Mouse (Mus musculus): ENCODE measurements around the gene Acod1.

Gene Acod1

DNA sequence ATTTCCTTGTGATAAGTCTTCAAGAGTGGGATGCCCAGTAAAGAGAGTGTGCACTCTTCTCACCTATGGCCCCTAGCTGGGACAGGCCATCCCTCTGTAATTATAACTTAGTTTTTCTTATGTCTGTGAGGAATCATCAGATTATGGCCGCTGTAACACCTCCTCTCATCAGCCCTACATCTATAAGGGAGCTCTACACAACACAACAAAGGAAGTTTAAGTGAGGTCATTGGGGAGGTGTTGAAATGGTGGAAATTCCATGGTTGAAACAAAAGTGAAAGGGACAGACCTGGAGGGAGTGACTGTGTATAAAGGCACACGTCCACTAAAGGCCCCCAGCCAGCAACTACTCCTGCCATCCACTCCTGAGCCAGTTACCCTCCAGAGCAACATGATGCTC is at the start of gene Acod1:
TSS of gene Acod1 (plus strand) at position 301 of the 400 bp plus-strand sequence.
- DNase-seq (ENCODE audit: low spot score in 2 of 2): no peak

GRCm38 (mm10) chr14:103007737-103008136 is 39.0 kb upstream of the Acod1 start:
- DNase-seq (ENCODE audit: low spot score in 2 of 2): no peak

DNA sequence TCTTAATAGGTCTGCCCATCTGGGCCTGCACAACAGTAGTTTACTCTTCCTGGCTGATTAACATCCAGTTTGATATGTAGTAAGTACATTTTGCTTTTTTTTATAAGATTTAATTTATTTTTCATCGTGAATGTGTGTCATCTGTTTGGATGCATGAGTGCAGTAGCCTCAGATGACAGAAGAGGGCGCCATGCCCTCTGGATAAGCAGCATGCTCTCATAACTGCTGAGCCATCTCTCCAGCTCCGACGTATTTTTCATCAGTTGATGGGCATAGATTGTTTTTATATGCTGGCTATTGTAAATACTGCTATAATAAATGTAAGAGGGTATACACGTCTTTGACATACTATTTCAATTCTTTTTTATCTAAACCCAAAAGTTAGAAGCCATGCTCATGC is 35.0 kb upstream of the Acod1 start:
- DNase-seq (ENCODE audit: low spot score in 2 of 2): no peak

- peak in 1 of 2 experiments; percentile 23 for DNase-seq (ENCODE audit: low spot score in 2 of 2)
Observed at GRCm38 (mm10) chr14:103012563-103013150, 34.1 kb upstream of the Acod1 start.

- DNase-seq (ENCODE audit: low spot score in 2 of 2): no peak
Observed at GRCm38 (mm10) chr14:103017009-103017408, 29.8 kb upstream of the Acod1 start.

GRCm38 (mm10) chr14:103020046-103020445 is 26.7 kb upstream of the Acod1 start:
- DNase-seq (ENCODE audit: low spot score in 2 of 2): no peak

GRCm38 (mm10) chr14:103029203-103029602 is 17.6 kb upstream of the Acod1 start:
- no peak for DNase-seq (ENCODE audit: low spot score in 2 of 2)

DNA sequence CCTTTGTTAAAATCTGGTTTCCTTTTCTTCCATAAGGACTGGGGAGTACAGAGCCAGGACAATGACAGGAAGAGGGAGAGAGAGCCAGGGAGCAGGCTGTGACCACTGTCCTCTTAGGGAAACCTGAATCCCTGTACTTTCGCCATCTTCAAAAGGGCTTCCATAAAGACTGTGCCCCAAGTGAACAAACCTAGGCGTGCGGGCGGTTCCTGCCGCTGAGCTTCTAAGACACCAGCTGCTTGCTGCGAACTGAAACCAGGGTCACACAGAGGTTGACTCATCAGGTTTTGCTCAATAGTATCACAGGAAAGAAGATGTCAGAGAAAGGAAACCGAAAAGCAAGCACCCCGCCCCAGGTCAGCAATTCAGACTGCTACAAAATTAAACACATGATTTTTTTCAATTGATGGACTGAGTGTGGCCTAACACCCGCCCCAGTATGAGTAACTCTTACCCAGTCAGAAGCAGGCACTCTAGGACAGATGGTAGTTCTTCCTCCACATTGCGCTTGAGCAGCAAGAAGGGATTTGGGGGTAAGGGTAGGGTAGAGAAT is 13.4 kb upstream of the Acod1 start:
- DNase-seq (ENCODE audit: low spot score in 2 of 2): no peak

DNA sequence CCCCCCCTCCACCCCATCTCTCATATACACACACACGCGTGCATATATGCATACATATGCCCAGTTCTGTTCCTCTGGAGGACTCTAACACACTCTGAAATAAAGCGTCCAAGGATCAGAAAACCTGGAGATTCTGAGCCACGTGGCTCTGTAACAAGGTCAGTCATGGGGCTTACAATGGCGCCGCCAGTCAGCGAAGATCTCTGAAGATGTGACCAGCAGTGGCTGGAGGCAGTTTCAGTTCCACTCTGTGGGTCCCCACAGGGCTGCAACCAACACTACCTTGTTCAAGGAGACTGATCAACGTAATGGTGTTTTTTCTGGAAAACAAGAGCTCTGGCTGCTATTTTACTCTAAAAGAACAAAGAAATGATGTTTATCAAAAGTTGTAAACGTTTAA is 12.7 kb upstream of the Acod1 start:
- no peak for DNase-seq (ENCODE audit: low spot score in 2 of 2)

DNA sequence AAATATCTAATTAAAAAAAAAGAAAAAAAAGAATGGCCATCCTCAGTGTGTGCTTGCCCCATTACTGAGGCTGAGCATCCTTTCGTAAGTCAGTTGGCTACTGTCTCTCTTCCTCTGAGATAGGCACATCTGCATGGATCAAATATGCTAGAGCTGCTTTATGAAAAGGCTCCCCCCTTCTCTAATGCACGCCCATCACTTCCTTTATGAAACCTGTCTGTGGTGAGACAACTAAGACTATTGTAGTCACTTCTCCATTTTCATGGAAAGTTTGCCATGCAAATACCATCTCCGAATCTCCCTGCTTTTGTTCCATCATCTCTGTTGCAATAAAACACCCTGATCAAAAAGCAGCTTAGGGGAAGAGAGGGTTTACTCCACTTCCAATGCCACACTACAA is 9.8 kb upstream of the Acod1 start:
- no peak for DNase-seq (ENCODE audit: low spot score in 2 of 2)

GRCm38 (mm10) chr14:103048292-103049086 is 1.7 kb downstream of the Acod1 start:
- DNase-seq (ENCODE audit: low spot score in 2 of 2): no peak

DNA sequence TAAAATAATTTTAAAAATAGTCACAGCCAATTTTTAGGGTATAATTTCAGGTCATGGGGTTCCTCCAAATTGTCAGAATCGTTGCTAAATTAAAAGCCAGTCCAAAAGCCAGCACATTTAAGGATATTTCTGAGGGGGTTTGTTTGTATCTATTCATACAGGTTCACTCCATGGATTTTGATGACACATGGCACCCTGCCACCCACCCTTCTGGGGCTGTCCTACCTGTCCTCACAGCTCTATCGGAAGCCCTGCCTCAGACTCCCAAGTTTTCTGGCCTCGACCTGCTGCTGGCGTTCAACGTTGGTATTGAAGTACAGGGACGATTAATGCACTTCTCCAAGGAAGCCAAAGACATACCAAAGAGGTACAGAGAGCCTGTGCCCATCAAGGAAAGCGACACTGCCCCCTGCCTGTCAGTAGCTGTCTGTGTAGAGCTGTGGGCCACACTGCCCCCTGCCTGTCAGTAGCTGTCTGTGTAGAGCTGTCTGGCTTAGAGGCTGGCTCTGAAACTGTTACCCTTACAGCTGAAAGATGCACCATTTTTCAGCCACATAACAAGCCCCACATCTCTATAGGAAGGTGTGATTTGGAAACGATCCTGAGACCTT is 4.5 kb downstream of the Acod1 start:
- peak; percentile 63 to 79 for DNase-seq (ENCODE audit: low spot score in 2 of 2)

GRCm38 (mm10) chr14:103054731-103055130 is 8.0 kb downstream of the Acod1 start:
- no peak for DNase-seq (ENCODE audit: low spot score in 2 of 2)

DNA sequence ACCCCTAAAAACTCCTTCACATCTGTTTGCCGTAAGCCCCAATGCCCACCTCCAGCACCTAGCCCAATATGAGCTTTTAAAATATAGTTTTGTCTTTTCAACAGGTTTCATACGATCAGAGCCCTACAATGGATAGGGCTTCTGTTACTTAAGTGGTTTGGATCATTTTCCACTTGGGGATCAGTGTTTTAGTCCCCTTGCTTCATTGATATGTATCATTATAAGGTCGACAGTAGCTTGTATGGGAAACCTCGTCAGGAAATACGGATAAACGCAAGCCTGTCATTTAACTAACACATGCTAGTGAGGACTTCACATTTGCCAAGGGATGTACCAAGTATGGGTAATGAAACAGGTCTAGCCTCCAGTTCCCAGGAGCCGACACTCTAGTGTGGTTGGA is 9.8 kb downstream of the Acod1 start:
- DNase-seq (ENCODE audit: low spot score in 2 of 2): no peak

- DNase-seq (ENCODE audit: low spot score in 2 of 2): no peak
Observed at GRCm38 (mm10) chr14:103058998-103059397, 12.2 kb downstream of the Acod1 start.

- DNase-seq (ENCODE audit: low spot score in 2 of 2): no peak
Observed at GRCm38 (mm10) chr14:103059495-103059894, 12.7 kb downstream of the Acod1 start.

DNA sequence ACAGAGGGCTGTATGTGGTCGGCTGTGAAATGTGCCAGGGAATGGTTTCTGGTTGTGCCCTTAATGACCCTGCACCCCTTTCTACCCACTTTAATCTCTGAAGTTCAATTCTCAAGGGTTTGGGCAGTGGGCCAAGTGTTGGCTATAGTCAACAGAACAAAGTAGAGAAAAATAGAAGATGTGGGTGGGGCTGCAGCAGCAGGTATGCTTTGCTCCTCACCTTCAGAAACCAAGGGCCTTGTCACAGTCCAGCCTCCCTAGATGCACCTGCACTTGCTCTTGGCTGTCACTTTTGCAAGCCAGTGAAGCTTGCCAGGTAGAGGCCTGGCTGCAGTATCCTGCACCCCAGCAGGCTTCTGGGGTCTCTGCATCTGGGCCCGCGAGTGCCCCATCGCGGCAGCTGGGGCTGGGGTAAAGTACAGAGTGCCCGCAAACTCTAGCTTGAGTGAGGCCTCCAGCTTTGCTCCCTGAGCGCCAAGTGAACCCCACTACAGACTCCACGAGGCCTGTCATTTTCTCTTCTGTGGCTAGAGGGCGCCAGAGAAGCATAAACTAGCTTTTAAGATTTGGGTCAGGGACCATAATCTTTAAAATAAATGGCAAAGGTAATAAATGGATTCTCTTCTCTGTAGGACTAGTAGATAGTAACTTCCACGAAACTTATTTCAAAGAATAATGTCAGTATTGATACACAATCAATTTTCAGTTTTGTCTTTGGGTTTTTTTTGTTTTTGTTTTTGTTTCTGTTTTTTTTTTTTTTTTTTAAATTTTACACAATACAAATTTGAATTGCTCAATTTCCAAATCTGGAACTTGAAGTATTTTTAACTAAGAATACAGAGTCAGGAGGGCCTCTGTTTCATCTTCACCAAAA is 18.8 kb downstream of the Acod1 start:
- DNase-seq (ENCODE audit: low spot score in 2 of 2): peak in 1 of 2 experiments; percentile 75

- DNase-seq (ENCODE audit: low spot score in 2 of 2): no peak
Observed at GRCm38 (mm10) chr14:103069465-103069863, 22.7 kb downstream of the Acod1 start.

DNA sequence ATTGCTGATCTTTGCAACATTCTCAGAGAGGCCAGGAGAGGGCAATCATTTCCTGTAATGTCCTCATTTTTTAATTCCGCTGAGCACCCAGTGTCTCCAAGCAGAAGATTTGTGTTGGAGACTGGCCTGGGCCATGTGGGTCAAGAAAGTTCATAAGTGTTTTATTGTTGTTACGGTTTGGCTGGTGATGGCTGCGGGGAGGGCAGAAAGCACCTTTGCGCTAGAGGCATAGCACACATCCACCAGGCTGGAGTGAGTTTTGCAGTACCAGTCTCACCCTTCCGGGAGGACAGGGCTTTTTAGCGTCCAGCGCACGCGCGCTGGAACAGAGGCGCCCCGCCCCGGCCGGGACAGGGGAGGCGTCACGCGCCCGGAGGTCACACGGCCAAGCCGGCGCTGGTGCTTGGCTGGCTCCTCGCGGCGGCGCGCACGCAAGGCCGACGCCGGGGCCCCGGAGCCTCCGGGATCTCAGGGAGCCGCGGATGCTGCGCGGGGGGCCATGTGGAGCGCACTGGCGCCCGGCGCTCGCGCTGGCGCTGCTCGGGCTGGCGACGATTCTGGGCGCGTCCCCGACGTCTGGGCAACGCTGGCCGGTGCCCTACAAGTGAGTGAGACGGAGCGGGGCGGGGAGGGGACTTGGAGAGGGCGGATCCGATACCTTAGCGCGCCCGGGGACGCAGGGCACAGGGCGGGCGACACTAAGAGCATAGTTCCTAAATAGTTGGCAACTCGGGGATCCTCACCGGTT is 23.3 kb downstream of the Acod1 start, which contains the start of gene Cln5:
TSS of gene Cln5 (plus strand) at position 353 of the 748 bp plus-strand sequence.
- DNase-seq (ENCODE audit: low spot score in 2 of 2): peak; percentile 93 to 95

DNA sequence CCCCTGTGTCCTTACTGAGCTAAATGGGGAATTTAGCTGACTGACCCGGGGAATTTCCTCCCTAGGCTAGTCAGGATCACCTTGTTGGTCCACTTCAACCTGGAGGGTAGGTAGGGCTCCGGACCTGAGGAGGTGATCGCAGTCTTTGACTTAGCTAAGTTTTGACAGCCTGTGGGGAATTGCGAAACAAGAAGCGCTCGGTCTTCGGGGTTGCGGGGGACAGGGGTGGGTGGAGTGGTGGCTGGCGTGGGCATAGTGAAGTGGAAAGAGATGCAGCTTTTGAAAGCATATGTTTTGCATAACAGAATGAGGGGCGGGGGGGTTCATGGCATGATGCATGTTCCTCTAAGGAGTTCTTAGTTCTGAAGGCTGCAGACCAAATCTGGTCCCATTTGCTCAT is 24.0 kb downstream of the Acod1 start:
- no peak for DNase-seq (ENCODE audit: low spot score in 2 of 2)

GRCm38 (mm10) chr14:103071471-103071870 is 24.7 kb downstream of the Acod1 start:
- DNase-seq (ENCODE audit: low spot score in 2 of 2): no peak
